Mouse (Mus musculus) erythroblast, adult 5-6 weeks (primary cell): ENCODE results near the gene Tifa. TPM values are rescaled to one million over a fixed set of nuclear protein-coding genes. Genes with fewer than 3 reads are reported as not detected.

ENCODE experiments used
- ATAC-seq: replicated peaks from 2 replicates; pipeline ENCODE4 v1.8.0; 2016; ENCODE audit warnings: moderate number of reproducible peaks, mild to moderate bottlenecking, moderate TSS enrichment, inconsistent platforms; ENCODE audit not compliant: poor library complexity, low FRiP score, severe bottlenecking
- total RNA-seq, 2 experiments: library from RNA; stranded (forward) in 1 of 2; stranded (reverse) in 1 of 2; fragments of 150-400 nt in 1 of 2; fragments of 200-764, 138-1000 nt in 1 of 2; gene quantifications; 2 replicates each; pipeline versions ENCODE4 v1.2.3 to v1.2.4; 2015 to 2017; ENCODE audit warnings: low replicate concordance in 2 of 2

Tifa gene
- total RNA-seq, 2 experiments from 2014 or later, result 77.4 to 102 TPM

- ATAC-seq, result peak; percentile 75
Observed at GRCm38 (mm10) chr3:127818694-127819663, 29.4 kb downstream of the Tifa start.

- ATAC-seq, result 0 out of 2 replicates have a peak, but pooled peaks have one; percentile 9
Observed at GRCm38 (mm10) chr3:127820400-127820799, 30.8 kb downstream of the Tifa start.

- no peak for ATAC-seq
Observed at GRCm38 (mm10) chr3:127821209-127821608, 31.6 kb downstream of the Tifa start.

GRCm38 (mm10) chr3:127823886-127824863 is 34.6 kb downstream of the Tifa start:
- 0 out of 2 replicates have a peak, but pooled peaks have one; percentile 26 for ATAC-seq

- ATAC-seq, result no peak
Observed at GRCm38 (mm10) chr3:127826503-127826902, 36.9 kb downstream of the Tifa start.

- ATAC-seq, result no peak
Observed at GRCm38 (mm10) chr3:127827123-127827522, 37.5 kb downstream of the Tifa start.

GRCm38 (mm10) chr3:127830183-127830582 is 40.6 kb downstream of the Tifa start:
- ATAC-seq, result no peak

- no peak for ATAC-seq
Observed at GRCm38 (mm10) chr3:127831079-127831478, 41.5 kb downstream of the Tifa start.

GRCm38 (mm10) chr3:127834040-127834439 is 44.4 kb downstream of the Tifa start:
- no peak for ATAC-seq

GRCm38 (mm10) chr3:127835594-127835993 is 46.0 kb downstream of the Tifa start:
- ATAC-seq, result no peak

GRCm38 (mm10) chr3:127836798-127837153 is 47.2 kb downstream of the Tifa start:
- ATAC-seq, result peak; percentile 32

GRCm38 (mm10) chr3:127837154-127837865 is 47.7 kb downstream of the Tifa start, which contains the start of gene Ap1ar:
Ap1ar (minus strand) TSS chr3:127837523.
- peak; percentile 95 for ATAC-seq

- peak; percentile 14 for ATAC-seq
Observed at GRCm38 (mm10) chr3:127837972-127838644, 48.5 kb downstream of the Tifa start.

- ATAC-seq, result no peak
Observed at GRCm38 (mm10) chr3:127841926-127842325, 52.3 kb downstream of the Tifa start.

- no peak for ATAC-seq
Observed at GRCm38 (mm10) chr3:127843324-127843940, 53.8 kb downstream of the Tifa start.

GRCm38 (mm10) chr3:127843941-127844327 is 54.3 kb downstream of the Tifa start:
- ATAC-seq, result no peak

GRCm38 (mm10) chr3:127848088-127848808 is 58.6 kb downstream of the Tifa start:
- ATAC-seq, result no peak

- 0 out of 2 replicates have a peak, but pooled peaks have one; percentile 8 for ATAC-seq
Observed at GRCm38 (mm10) chr3:127849922-127850321, 60.3 kb downstream of the Tifa start.
